In the genomic region with DNA sequence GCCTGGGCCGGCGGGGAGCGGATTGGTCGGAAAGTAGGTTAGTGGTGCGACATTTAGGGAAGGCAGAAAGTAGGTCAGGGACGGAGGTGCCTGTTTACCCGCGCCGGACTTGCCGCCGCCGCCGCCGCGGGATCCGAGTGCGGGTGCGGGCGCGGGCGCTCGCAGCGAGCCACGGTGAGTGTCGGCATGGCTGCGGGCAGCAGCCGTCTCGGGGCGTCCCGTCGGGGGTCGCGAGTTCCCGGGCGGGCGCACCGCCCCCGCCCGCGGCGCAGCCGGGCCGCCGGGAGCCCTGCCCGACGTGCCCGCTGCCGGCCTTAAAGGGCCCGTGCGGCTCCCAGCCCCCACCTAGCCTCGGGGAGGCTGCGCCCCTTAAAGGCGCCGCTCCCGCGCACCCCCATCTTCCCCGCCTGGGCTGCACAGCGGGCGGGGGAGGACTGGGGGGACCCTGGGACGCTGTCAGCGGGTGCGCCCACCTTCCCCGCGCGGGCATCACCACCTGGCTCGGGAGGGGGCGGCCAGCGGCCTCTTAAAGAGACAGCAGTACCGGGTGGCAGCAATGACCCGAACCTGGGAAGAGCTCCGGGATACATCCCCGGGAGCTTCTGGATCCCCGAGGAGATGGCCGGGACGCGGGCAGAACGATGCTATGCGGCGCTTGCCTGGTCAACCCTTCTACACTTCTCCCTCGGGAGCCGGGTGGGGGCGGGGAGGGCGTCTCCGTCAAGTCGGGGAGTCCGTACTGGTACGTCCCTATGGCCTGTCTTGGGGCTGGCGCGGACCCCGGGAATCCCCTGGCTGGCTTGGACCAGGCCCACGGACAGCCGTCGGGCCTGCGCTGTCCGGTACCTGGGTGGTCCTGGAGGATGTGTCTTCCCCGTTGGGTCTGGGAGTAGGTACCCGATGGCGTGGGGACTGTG, we compare ENCODE assay signal across 8 mouse cellular contexts. TPM values are rescaled to one million over a fixed set of nuclear protein-coding genes. Genes with fewer than 3 reads are reported as not detected.
DNase-seq lines count a peak whose midpoint lies in the region; ATAC-seq and TF ChIP-seq lines count a peak whose summit lies in the region.

No protein-coding gene starts in this region.

- peak; percentile 64 for ATAC-seq in heart, embryonic 11.5 days (replicated peaks; ENCODE audit: insufficient number of reproducible peaks, low FRiP score, low TSS enrichment)

- no peak for TF ChIP-seq POLR2A in liver, adult 2 months (IDR thresholded peaks at IDR 0.05; ENCODE audit: extremely low read depth, insufficient read depth, low read length)

- under 1% methylated on average over 87 of the region's 98 CpGs for WGBS in heart, embryonic 11.5 days (ENCODE audit: insufficient replicate concordance)
- under 1% methylated on average over 91 of the region's 98 CpGs for WGBS in liver, adult 2 months

- DNase-seq in 3134 (ENCODE audit: extremely low read depth, insufficient read length, low spot score), result peak; percentile 67
- DNase-seq in T-cell, adult 2 months (ENCODE audit: low spot score), result peak; percentile 7
- peak; percentile 33 for DNase-seq in embryo, embryonic 9.5 days (ENCODE audit: extremely low spot score)
- peak; percentile 82 for DNase-seq in kidney, postnatal 14 days
- DNase-seq in liver, adult 2 months (ENCODE audit: extremely low read depth, low read depth, low spot score), result no peak
- peak; percentile 66 for DNase-seq in neural tube, embryonic 10.5 days (ENCODE audit: extremely low spot score, low spot score)
- peak; percentile 63 to 68 for DNase-seq in thymus, postnatal 10 days (ENCODE audit: low spot score in 2 of 2)

- peak overlapping the region; percentile 92 for H3K4me3 ChIP-seq in heart, embryonic 11.5 days (ENCODE audit: low read depth, low read length)
- H3K4me3 ChIP-seq in liver, adult 2 months (ENCODE audit: insufficient read depth, low read depth, low read length), result peak overlapping the region; percentile 89

- peaks cover 5% of the 10 kb centered on the region for H3K4me1 ChIP-seq in heart, embryonic 11.5 days (ENCODE audit: control insufficient read depth, insufficient read depth, low read length)
- peaks cover 11% of the 10 kb centered on the region for H3K4me1 ChIP-seq in liver, adult 2 months (ENCODE audit: control insufficient read depth, insufficient read depth, low read length)

- H3K27me3 ChIP-seq in heart, embryonic 11.5 days (ENCODE audit: control insufficient read depth, insufficient read depth, low read length), result peaks cover 54% of the 10 kb centered on the region
- no peaks in the 10 kb centered on the region for H3K27me3 ChIP-seq in liver, adult 2 months (ENCODE audit: control insufficient read depth, insufficient read depth, low read length)

- no peak for TF ChIP-seq CTCF in liver, adult 2 months (IDR thresholded peaks at IDR 0.05; ENCODE audit: low read depth, low read length)

- H3K27ac ChIP-seq in heart, embryonic 11.5 days (ENCODE audit: low read depth, low read length), result peak overlapping the region; percentile 69
- peak overlapping the region; percentile 57 for H3K27ac ChIP-seq in liver, adult 2 months (replicated peaks; ENCODE audit: insufficient read depth, low read depth, low read length)

- H3K36me3 ChIP-seq in heart, embryonic 11.5 days (ENCODE audit: control insufficient read depth, insufficient read depth, low read length), result no peaks in the 10 kb centered on the region
- H3K36me3 ChIP-seq in liver, adult 2 months (ENCODE audit: control insufficient read depth, insufficient read depth, low read length), result no peaks in the 10 kb centered on the region

- peak overlapping the region; percentile 73 for H3K9ac ChIP-seq in heart, embryonic 11.5 days (ENCODE audit: low read depth, low read length)
- peak overlapping the region; percentile 64 for H3K9ac ChIP-seq in liver, adult 2 months (ENCODE audit: low read depth, low read length)

- H3K9me3 ChIP-seq in heart, embryonic 11.5 days (replicated peaks; ENCODE audit: control insufficient read depth, low read length), result no peaks in the 10 kb centered on the region

- H3K4me2 ChIP-seq in heart, embryonic 11.5 days, result peak overlapping the region; percentile 95

- H3K79me2 ChIP-seq in liver, adult 2 months (ENCODE audit: control insufficient read depth, insufficient read depth, low read length), result peaks cover 30% of the 10 kb centered on the region; the same call in 1 of the 2 replicates

RNA-seq across cellular contexts. Expression of gene Arntl, which starts 0.5 kb away (rescaled TPM):
- 7.6 and 7.8 TPM in 2 replicates for polyA plus RNA-seq in heart, embryonic 11.5 days (2014; fragmentation: Nextera tagmentation; extraction: Ambion mirVana)
- total RNA-seq in liver, adult 2 months (2014; rRNA removed), result 1.3 and 2.2 TPM in 2 replicates
- 8.0 and 10.0 TPM in 2 replicates for polyA plus RNA-seq in liver, adult 2 months (2012; rRNA removed)
